ENCODE assay signal across 29 mouse cellular contexts in the genomic region with DNA sequence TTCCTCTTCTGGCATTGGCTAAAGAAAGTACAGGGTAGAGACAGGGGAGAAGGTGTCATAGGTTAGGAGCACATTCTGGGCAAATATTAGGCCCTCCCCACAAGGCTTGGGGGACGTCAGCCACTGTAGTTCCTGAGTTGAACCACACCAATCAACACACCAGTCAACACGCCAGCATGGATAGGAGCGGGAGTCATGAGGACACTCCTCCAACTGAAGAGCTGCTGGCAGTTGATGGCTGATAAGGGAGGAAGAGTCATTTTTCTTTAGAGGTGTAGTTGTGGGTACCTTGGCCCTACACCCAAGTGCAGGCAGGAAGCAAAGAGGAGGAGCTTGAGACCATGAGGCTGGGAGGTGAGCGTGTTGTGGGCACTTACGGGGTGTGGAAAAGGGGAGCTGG. TPM values are rescaled to one million over a fixed set of nuclear protein-coding genes. Genes with fewer than 3 reads are reported as not detected.
DNase-seq lines count a peak whose midpoint lies in the region; ATAC-seq and TF ChIP-seq lines count a peak whose summit lies in the region.
"Had no signal": no experiment of that assay in that cellular context is flagged by ENCODE, and none has a peak within 500 bp of the region (broad histone marks: within the 10 kb centered on the region; RNA-seq: fewer than 3 reads in every experiment).

No protein-coding gene starts in this region.

- peaks cover 2% of the 10 kb centered on the region; the same call in 1 of the 2 replicates for H3K79me2 ChIP-seq in heart, adult 2 months (replicated peaks; ENCODE audit: control insufficient read depth, insufficient read depth, low read length)

- no peak for DNase-seq in heart, adult 2 months
- no peak for DNase-seq in heart, adult 8-10 months (ENCODE audit: low spot score)
- no peak for DNase-seq in heart, postnatal 14 days
- DNase-seq in lung, postnatal 4 days, result no peak
- no peak for DNase-seq in testis, postnatal 10 days (ENCODE audit: low spot score)
- DNase-seq: adrenal gland, postnatal 25 days; gastrocnemius, postnatal 25 days; kidney, adult 11 months; kidney, postnatal 14 days; lung, adult 18-20 months; lung, postnatal 14 days; thymus, postnatal 4 days had no signal

- peak overlapping the region; percentile 42; the same call in 1 of the 2 replicates for H3K4me2 ChIP-seq in heart, embryonic 16.5 days (ENCODE audit: low read depth, low read length)
- no peak overlapping the region for H3K4me2 ChIP-seq in lung, embryonic 15.5 days
- H3K4me2 ChIP-seq in liver, embryonic 15.5 days, result no peak overlapping the region
- H3K4me2 ChIP-seq: embryonic facial prominence, embryonic 13.5 days; forebrain, embryonic 15.5 days; hindbrain, embryonic 15.5 days; limb, embryonic 12.5 days; midbrain, embryonic 12.5 days; neural tube, embryonic 13.5 days had no signal

- no peak for TF ChIP-seq CTCF in heart, adult 2 months (IDR thresholded peaks at IDR 0.05)

- no peak overlapping the region for H3K9ac ChIP-seq in heart, adult 2 months (ENCODE audit: low read depth, low read length)
- no peak overlapping the region for H3K9ac ChIP-seq in heart, embryonic 16.5 days (ENCODE audit: low read length)
- H3K9ac ChIP-seq in lung, embryonic 15.5 days, result no peak overlapping the region
- no peak overlapping the region for H3K9ac ChIP-seq in liver, embryonic 15.5 days
- H3K9ac ChIP-seq: embryonic facial prominence, embryonic 13.5 days; forebrain, embryonic 15.5 days; hindbrain, embryonic 15.5 days; limb, embryonic 12.5 days; midbrain, embryonic 12.5 days; neural tube, embryonic 13.5 days had no signal

- H3K27me3 ChIP-seq in heart, adult 2 months (ENCODE audit: control insufficient read depth, insufficient read depth, low read length), result no peaks in the 10 kb centered on the region
- H3K27me3 ChIP-seq in heart, embryonic 16.5 days (ENCODE audit: control insufficient read depth, insufficient read depth, low read length), result no peaks in the 10 kb centered on the region
- H3K27me3 ChIP-seq in lung, embryonic 15.5 days, result no peaks in the 10 kb centered on the region
- H3K27me3 ChIP-seq in liver, embryonic 15.5 days, result no peaks in the 10 kb centered on the region
- H3K27me3 ChIP-seq: embryonic facial prominence, embryonic 13.5 days; forebrain, embryonic 15.5 days; hindbrain, embryonic 15.5 days; midbrain, embryonic 12.5 days; neural tube, embryonic 13.5 days had no signal

- no peak overlapping the region; the same call in 1 of the 2 replicates for H3K27ac ChIP-seq in heart, adult 2 months
- peak overlapping the region; percentile 54 for H3K27ac ChIP-seq in heart, embryonic 16.5 days (ENCODE audit: low read length)
- H3K27ac ChIP-seq in lung, embryonic 15.5 days, result no peak overlapping the region
- H3K27ac ChIP-seq in liver, embryonic 15.5 days (replicated peaks), result no peak overlapping the region
- H3K27ac ChIP-seq: embryonic facial prominence, embryonic 13.5 days; forebrain, embryonic 10.5 days; forebrain, embryonic 15.5 days; heart, embryonic 10.5 days; hindbrain, embryonic 10.5 days; hindbrain, embryonic 15.5 days; left cerebral cortex, adult 2 months; limb, embryonic 12.5 days; midbrain, embryonic 12.5 days; neural tube, embryonic 13.5 days had no signal

- peaks cover 7% of the 10 kb centered on the region; the same call in 1 of the 2 replicates for H3K4me1 ChIP-seq in heart, adult 2 months (ENCODE audit: control insufficient read depth, insufficient read depth, low read length)
- H3K4me1 ChIP-seq in heart, embryonic 16.5 days (ENCODE audit: control insufficient read depth, insufficient read depth, low read length), result peaks cover 64% of the 10 kb centered on the region
- H3K4me1 ChIP-seq in lung, embryonic 15.5 days, result no peaks in the 10 kb centered on the region
- peaks cover 11% of the 10 kb centered on the region for H3K4me1 ChIP-seq in liver, embryonic 15.5 days (replicated peaks)
- H3K4me1 ChIP-seq: embryonic facial prominence, embryonic 13.5 days; forebrain, embryonic 10.5 days; forebrain, embryonic 15.5 days; hindbrain, embryonic 10.5 days; hindbrain, embryonic 15.5 days; limb, embryonic 12.5 days; midbrain, embryonic 12.5 days; neural tube, embryonic 13.5 days had no signal

- TF ChIP-seq EP300 in heart, adult 2 months (IDR thresholded peaks at IDR 0.05; ENCODE audit: insufficient read depth, low read depth, low read length), result 0 out of 2 replicates have a peak, but pooled peaks have one; percentile 14

- H3K36me3 ChIP-seq in heart, adult 2 months (ENCODE audit: control insufficient read depth, insufficient read depth, low read length), result peaks cover 4% of the 10 kb centered on the region
- no peaks in the 10 kb centered on the region for H3K36me3 ChIP-seq in heart, embryonic 16.5 days (ENCODE audit: control insufficient read depth, insufficient read depth)
- no peaks in the 10 kb centered on the region for H3K36me3 ChIP-seq in lung, embryonic 15.5 days
- H3K36me3 ChIP-seq in liver, embryonic 15.5 days (replicated peaks), result no peaks in the 10 kb centered on the region
- H3K36me3 ChIP-seq: embryonic facial prominence, embryonic 13.5 days; forebrain, embryonic 10.5 days; forebrain, embryonic 15.5 days; hindbrain, embryonic 10.5 days; hindbrain, embryonic 15.5 days; limb, embryonic 12.5 days; midbrain, embryonic 12.5 days; neural tube, embryonic 13.5 days had no signal

- no peak overlapping the region; the same call in 1 of the 2 replicates for H3K4me3 ChIP-seq in heart, adult 2 months
- no peak overlapping the region for H3K4me3 ChIP-seq in heart, embryonic 16.5 days (ENCODE audit: low read length)
- no peak overlapping the region for H3K4me3 ChIP-seq in lung, embryonic 15.5 days
- no peak overlapping the region for H3K4me3 ChIP-seq in liver, embryonic 15.5 days (replicated peaks)
- H3K4me3 ChIP-seq: embryonic facial prominence, embryonic 13.5 days; forebrain, embryonic 10.5 days; forebrain, embryonic 15.5 days; heart, embryonic 10.5 days; hindbrain, embryonic 10.5 days; hindbrain, embryonic 15.5 days; left cerebral cortex, adult 2 months; limb, embryonic 12.5 days; midbrain, embryonic 12.5 days; neural tube, embryonic 13.5 days had no signal

- intact Hi-C loops in heart, adult 2 months (cut with DNase I), result no loop called here
- intact Hi-C loops in heart, postnatal 14 days (cut with DNase I), result no loop called here

- ATAC-seq in heart, embryonic 16.5 days (replicated peaks; ENCODE audit: extremely low read depth, insufficient read depth, low FRiP score), result 0 out of 2 replicates have a peak, but pooled peaks have one; percentile 19
- ATAC-seq in lung, embryonic 15.5 days (ENCODE audit: borderline replicate concordance, extremely low read depth, low FRiP score, low TSS enrichment), result 0 out of 2 replicates have a peak, but pooled peaks have one; percentile 20
- peak; percentile 47; the same call in 1 of the 2 replicates for ATAC-seq in liver, embryonic 15.5 days (ENCODE audit: insufficient read depth)
- ATAC-seq: CD4-positive, CD25-positive, alpha-beta regulatory T cell, adult 4 months; forebrain, embryonic 15.5 days; inflammation-experienced regulatory T-cells, adult 6 months had no signal

- TF ChIP-seq POLR2A in heart, adult 2 months (IDR thresholded peaks at IDR 0.05; ENCODE audit: insufficient read depth, low read depth, low read length), result 0 out of 2 replicates have a peak, but pooled peaks have one; percentile 14

- WGBS in heart, adult 2 months, result 49% methylated on average over 5 of the region's 5 CpGs
- WGBS in heart, embryonic 16.5 days, result 54% methylated on average over 5 of the region's 5 CpGs
- 80% methylated on average over 5 of the region's 5 CpGs for WGBS in lung, embryonic 15.5 days
- 31% methylated on average over 5 of the region's 5 CpGs for WGBS in liver, embryonic 15.5 days (ENCODE audit: insufficient replicate concordance)

- H3K9me3 ChIP-seq in heart, embryonic 16.5 days (replicated peaks; ENCODE audit: control insufficient read depth, low read length), result no peaks in the 10 kb centered on the region
- H3K9me3 ChIP-seq in lung, embryonic 15.5 days, result no peaks in the 10 kb centered on the region
- no peaks in the 10 kb centered on the region for H3K9me3 ChIP-seq in liver, embryonic 15.5 days (replicated peaks)
- H3K9me3 ChIP-seq: embryonic facial prominence, embryonic 13.5 days; forebrain, embryonic 10.5 days; forebrain, embryonic 15.5 days; heart, embryonic 10.5 days; hindbrain, embryonic 10.5 days; hindbrain, embryonic 15.5 days; limb, embryonic 12.5 days; midbrain, embryonic 12.5 days; neural tube, embryonic 13.5 days had no signal

RNA-seq across cellular contexts. Expression of gene Ryr2, which starts 13.6 kb away (rescaled TPM):
- total RNA-seq in heart, adult 2 months (2021), result 1,000 to 10,000 TPM in 1 of 2 experiments, 100 to 1,000 TPM in 1; 877 to 1,020 TPM
- 127 and 264 TPM in 2 replicates for polyA plus RNA-seq in heart, adult 2 months (2012; rRNA removed)
- 1,000 to 10,000 TPM in 3 of 4 experiments, 100 to 1,000 TPM in 1; 935 to 1,209 (median 1,093) TPM for total RNA-seq in heart, adult 8-10 months (2022)
- polyA plus RNA-seq in heart, embryonic 16.5 days (2015; fragmentation: Nextera tagmentation; extraction: Ambion mirVana), result 31.5 and 33.3 TPM in 2 replicates
- total RNA-seq in heart, postnatal 14 days (2021), result 1,000 to 10,000 TPM in 1 of 2 experiments, 100 to 1,000 TPM in 1; 977 to 1,003 TPM
- 1.2 and 1.5 TPM in 2 replicates for polyA plus RNA-seq in lung, embryonic 15.5 days (2015; fragmentation: Nextera tagmentation; extraction: Ambion mirVana)
- 0.21 and 0.32 TPM in 2 replicates for polyA plus RNA-seq in liver, embryonic 15.5 days (2015; fragmentation: Nextera tagmentation; extraction: Ambion mirVana)
- total RNA-seq: common myeloid progenitor, adult 5-6 weeks; megakaryocyte, adult 5-6 weeks had no signal
- polyA plus RNA-seq: inflammation-experienced regulatory T-cells, adult 6 months had no signal

Comparison
In these comparisons a context has a peak if more than half of its experiments do, and no peak if none do; other contexts are left out.
1. RNA of gene Ryr2, which starts 13.6 kb away (polyA plus RNA-seq): 127 to 264 TPM in heart, adult 2 months and 31.5 to 33.3 TPM in heart, embryonic 16.5 days; 1.2 to 1.5 TPM in lung, embryonic 15.5 days and 0.21 to 0.32 TPM in liver, embryonic 15.5 days; every median in the first group is over 10 times any median in the second.
2. Peak in every context shown above with its lines, with median percentiles within 50 percentile points of each other: ATAC-seq.